ENCODE assay signal across 8 mouse cellular contexts in the genomic region with DNA sequence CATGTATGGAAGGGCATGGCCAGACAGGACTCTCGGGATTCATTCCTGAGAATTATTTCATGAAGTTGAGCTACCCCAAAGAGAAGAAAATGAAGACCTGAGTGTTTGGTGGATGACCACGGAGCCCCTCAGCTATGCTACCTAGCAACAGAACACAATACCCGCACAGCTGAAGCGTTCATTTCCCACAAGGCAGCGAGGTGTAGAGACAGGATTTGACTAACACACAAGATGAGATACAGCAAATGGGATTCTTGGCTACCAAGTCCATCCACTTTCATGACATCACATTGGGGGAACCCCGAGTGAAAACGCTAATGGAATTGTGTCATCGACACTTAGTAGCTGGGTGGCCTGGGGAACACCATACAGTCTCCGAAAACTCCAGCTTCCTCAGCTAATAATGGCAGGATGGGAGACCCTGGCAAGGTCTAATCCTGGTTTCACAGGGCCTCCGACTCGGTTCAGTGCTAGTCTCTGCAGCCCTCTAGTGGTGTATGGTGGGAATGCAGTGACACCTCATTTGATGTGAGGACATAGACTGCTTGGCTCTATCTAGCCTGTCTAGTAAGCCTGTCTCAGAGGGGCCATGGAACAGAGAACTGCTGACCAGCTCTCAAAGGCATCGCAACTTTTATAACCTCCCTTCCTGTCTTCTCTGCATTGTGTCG. TPM values are rescaled to one million over a fixed set of nuclear protein-coding genes. Genes with fewer than 3 reads are reported as not detected.
DNase-seq lines count a peak whose midpoint lies in the region; ATAC-seq lines count a peak whose summit lies in the region.

No protein-coding gene starts in this region.

- WGBS in intestine, embryonic 15.5 days = 31% methylated on average over 13 of the region's 13 CpGs
- 32% methylated on average over 13 of the region's 13 CpGs for WGBS in midbrain, embryonic 10.5 days

- H3K9ac ChIP-seq in intestine, embryonic 15.5 days = no peak overlapping the region

- H3K27me3 ChIP-seq in intestine, embryonic 15.5 days (replicated peaks) = no peaks in the 10 kb centered on the region
- 0 out of 2 replicates have a peak, but pooled peaks cover 7% of the 10 kb centered on the region for H3K27me3 ChIP-seq in midbrain, embryonic 10.5 days (ENCODE audit: low read depth, poor library complexity, severe bottlenecking)

- intact Hi-C loops in gastrocnemius, postnatal 14 days (cut with DNase I; ENCODE audit: low total_unique reads) = loop anchor here (10.0 kb wide), 1 partner anchor 254 kb away; no protein-coding TSS in a partner anchor
- intact Hi-C loops in left cerebral cortex, postnatal 10 days (cut with DNase I) = loop anchor here (2.0 to 10.0 kb wide), 3 partner anchors 114 to 401 kb away; no protein-coding TSS in a partner anchor

- peaks cover 8% of the 10 kb centered on the region for H3K4me1 ChIP-seq in intestine, embryonic 15.5 days (replicated peaks)
- H3K4me1 ChIP-seq in midbrain, embryonic 10.5 days = peaks cover 18% of the 10 kb centered on the region

- H3K36me3 ChIP-seq in intestine, embryonic 15.5 days = no peaks in the 10 kb centered on the region
- H3K36me3 ChIP-seq in midbrain, embryonic 10.5 days = no peaks in the 10 kb centered on the region

- H3K4me2 ChIP-seq in intestine, embryonic 15.5 days (replicated peaks) = no peak overlapping the region

- H3K9me3 ChIP-seq in intestine, embryonic 15.5 days = no peaks in the 10 kb centered on the region
- 0 out of 2 replicates have a peak, but pooled peaks cover 2% of the 10 kb centered on the region for H3K9me3 ChIP-seq in midbrain, embryonic 10.5 days (replicated peaks)

- peak; percentile 87 to 88 for DNase-seq in adrenal gland, adult 18-20 months (ENCODE audit: low spot score in 2 of 2)
- DNase-seq in embryo, embryonic 10 days (ENCODE audit: low spot score) = peak; percentile 97
- peak; percentile 84 for DNase-seq in gastrocnemius, postnatal 14 days
- peak; percentile 88 to 92 for DNase-seq in left cerebral cortex, postnatal 10 days (ENCODE audit: extremely low spot score in 1 of 2, low spot score in 2 of 2)
- DNase-seq in midbrain, embryonic 10.5 days (ENCODE audit: low spot score) = peak; percentile 92
- peak; percentile 79 to 84 for DNase-seq in right cerebral cortex, postnatal 36 days (ENCODE audit: low spot score in 2 of 2)
- DNase-seq in urinary bladder, postnatal 36 days (ENCODE audit: low spot score in 2 of 2) = peak; percentile 86 to 87

- H3K4me3 ChIP-seq in intestine, embryonic 15.5 days (replicated peaks) = no peak overlapping the region
- H3K4me3 ChIP-seq in midbrain, embryonic 10.5 days = no peak overlapping the region

- no peak overlapping the region for H3K27ac ChIP-seq in intestine, embryonic 15.5 days
- H3K27ac ChIP-seq in midbrain, embryonic 10.5 days (replicated peaks) = no peak overlapping the region

- peak; percentile 84 for ATAC-seq in intestine, embryonic 15.5 days

RNA-seq across cellular contexts. Expression of gene Bcl9, which starts 40.9 kb away (rescaled TPM):
- total RNA-seq in adrenal gland, adult 18-20 months (2021) = 10 to 100 TPM; 10.7 to 12.8 TPM
- 1 to 10 TPM; 4.3 to 5.2 TPM for total RNA-seq in gastrocnemius, postnatal 14 days (2021)
- 46.2 and 47.0 TPM in 2 replicates for polyA plus RNA-seq in intestine, embryonic 15.5 days (2015; fragmentation: Nextera tagmentation; extraction: Ambion mirVana)
- total RNA-seq in left cerebral cortex, postnatal 10 days (2021) = 10 to 100 TPM; 65.0 to 71.9 TPM
- polyA plus RNA-seq in midbrain, embryonic 10.5 days (2016; fragmentation: Nextera tagmentation; extraction: Ambion mirVana) = 47.2 and 56.2 TPM in 2 replicates

Comparison
In these comparisons a context has a peak if more than half of its experiments do, and no peak if none do; other contexts are left out.
1. RNA of gene Bcl9, which starts 40.9 kb away (total RNA-seq): 65.0 to 71.9 TPM in left cerebral cortex, postnatal 10 days; 10.7 to 12.8 TPM in adrenal gland, adult 18-20 months and 4.3 to 5.2 TPM in gastrocnemius, postnatal 14 days; every median in the first group is over 4 times any median in the second.
2. Peak in every context shown above with its lines, with median percentiles within 50 percentile points of each other: DNase-seq.